Mouse (Mus musculus): ENCODE measurements around the gene Zfp281. TPM values are rescaled to one million over a fixed set of nuclear protein-coding genes. Genes with fewer than 3 reads are reported as not detected.

The Zfp281 gene
- total RNA-seq, 2 experiments from 2014 or later: 4.1 to 5.0 TPM

- no peak for ATAC-seq (replicated peaks; ENCODE audit: low FRiP score, poor library complexity, severe bottlenecking)
Observed at GRCm38 (mm10) chr1:136645849-136646625, 21.3 kb downstream of the Zfp281 start.

GRCm38 (mm10) chr1:136652066-136652465, 27.4 kb downstream of the Zfp281 start:
- ATAC-seq (replicated peaks; ENCODE audit: low FRiP score, poor library complexity, severe bottlenecking): no peak

GRCm38 (mm10) chr1:136653526-136653925, 28.8 kb downstream of the Zfp281 start:
- ATAC-seq (replicated peaks; ENCODE audit: low FRiP score, poor library complexity, severe bottlenecking): no peak

- no peak for ATAC-seq (replicated peaks; ENCODE audit: low FRiP score, poor library complexity, severe bottlenecking)
Observed at GRCm38 (mm10) chr1:136654385-136654784, 29.7 kb downstream of the Zfp281 start.

GRCm38 (mm10) chr1:136656619-136657018, 31.9 kb downstream of the Zfp281 start:
- no peak for ATAC-seq (replicated peaks; ENCODE audit: low FRiP score, poor library complexity, severe bottlenecking)

- ATAC-seq (replicated peaks; ENCODE audit: low FRiP score, poor library complexity, severe bottlenecking): no peak
Observed at GRCm38 (mm10) chr1:136658456-136659227, 33.9 kb downstream of the Zfp281 start.

GRCm38 (mm10) chr1:136659337-136659736, 34.6 kb downstream of the Zfp281 start:
- no peak for ATAC-seq (replicated peaks; ENCODE audit: low FRiP score, poor library complexity, severe bottlenecking)

- ATAC-seq (replicated peaks; ENCODE audit: low FRiP score, poor library complexity, severe bottlenecking): no peak
Observed at GRCm38 (mm10) chr1:136659917-136660316, 35.2 kb downstream of the Zfp281 start.

- no peak for ATAC-seq (replicated peaks; ENCODE audit: low FRiP score, poor library complexity, severe bottlenecking)
Observed at GRCm38 (mm10) chr1:136661511-136661910, 36.8 kb downstream of the Zfp281 start.

- no peak for ATAC-seq (replicated peaks; ENCODE audit: low FRiP score, poor library complexity, severe bottlenecking)
Observed at GRCm38 (mm10) chr1:136661939-136662563, 37.4 kb downstream of the Zfp281 start.

GRCm38 (mm10) chr1:136664921-136665582, 40.4 kb downstream of the Zfp281 start:
- no peak for ATAC-seq (replicated peaks; ENCODE audit: low FRiP score, poor library complexity, severe bottlenecking)

- no peak for ATAC-seq (replicated peaks; ENCODE audit: low FRiP score, poor library complexity, severe bottlenecking)
Observed at GRCm38 (mm10) chr1:136666513-136666912, 41.8 kb downstream of the Zfp281 start.

- ATAC-seq (replicated peaks; ENCODE audit: low FRiP score, poor library complexity, severe bottlenecking): no peak
Observed at GRCm38 (mm10) chr1:136669926-136670325, 45.2 kb downstream of the Zfp281 start.

- ATAC-seq (replicated peaks; ENCODE audit: low FRiP score, poor library complexity, severe bottlenecking): no peak
Observed at GRCm38 (mm10) chr1:136670421-136670820, 45.7 kb downstream of the Zfp281 start.

- ATAC-seq (replicated peaks; ENCODE audit: low FRiP score, poor library complexity, severe bottlenecking): no peak
Observed at GRCm38 (mm10) chr1:136671767-136672434, 47.2 kb downstream of the Zfp281 start.

- no peak; the same call in 1 of the 2 replicates for ATAC-seq (replicated peaks; ENCODE audit: low FRiP score, poor library complexity, severe bottlenecking)
Observed at GRCm38 (mm10) chr1:136672564-136672963, 47.9 kb downstream of the Zfp281 start.

GRCm38 (mm10) chr1:136673293-136673692, 48.6 kb downstream of the Zfp281 start:
- no peak for ATAC-seq (replicated peaks; ENCODE audit: low FRiP score, poor library complexity, severe bottlenecking)

- ATAC-seq (replicated peaks; ENCODE audit: low FRiP score, poor library complexity, severe bottlenecking): no peak
Observed at GRCm38 (mm10) chr1:136674548-136675455, 50.1 kb downstream of the Zfp281 start.
